8 mouse cellular contexts compared by ENCODE assay signal in genomic region chr8:104533971-104534778, GRCm38 (mm10). TPM values are rescaled to one million over a fixed set of nuclear protein-coding genes. Genes with fewer than 3 reads are reported as not detected.
DNase-seq lines count a peak whose midpoint lies in the region; ATAC-seq and TF ChIP-seq lines count a peak whose summit lies in the region.

Gene Nae1 (minus strand): TSS chr8:104534637.
Gene Car7 (plus strand): TSS chr8:104534689.

- H3K36me3 ChIP-seq in forebrain, embryonic 10.5 days (replicated peaks): peaks cover 24% of the 10 kb centered on the region
- H3K36me3 ChIP-seq in heart, embryonic 15.5 days: peaks cover 12% of the 10 kb centered on the region; the same call in 1 of the 2 replicates
- H3K36me3 ChIP-seq in liver, embryonic 14.5 days (replicated peaks; ENCODE audit: control insufficient read depth, insufficient read depth, low read depth): peaks cover 5% of the 10 kb centered on the region
- H3K36me3 ChIP-seq in neural tube, embryonic 11.5 days (ENCODE audit: control insufficient read depth, insufficient read depth, low read length): no peaks in the 10 kb centered on the region
- H3K36me3 ChIP-seq in stomach, postnatal 0 days (ENCODE audit: control insufficient read depth, insufficient read depth, low read length): peaks cover 5% of the 10 kb centered on the region; the same call in 1 of the 2 replicates

- DNase-seq in CD8-positive naive resting alpha-beta T cell, adult 2 months (ENCODE audit: low read depth in 2 of 2, low spot score in 2 of 2): peak; percentile 95 to 96
- peak; percentile 85 for DNase-seq in c-Kit-positive CD71-negative TER-119-negative erythroid progenitor cells, embryonic 14.5 days (ENCODE audit: low read depth)
- DNase-seq in forebrain, embryonic 10.5 days (ENCODE audit: extremely low spot score, low spot score): peak; percentile 89
- peak; percentile 91 to 95 for DNase-seq in kidney, postnatal 25 days
- peak; percentile 78 to 82 (median 80) for DNase-seq in liver, embryonic 14.5 days (ENCODE audit: low read depth in 3 of 3, low spot score in 3 of 3)
- peak; percentile 97 for DNase-seq in neural tube, embryonic 11.5 days (ENCODE audit: low spot score)
- DNase-seq in stomach, postnatal 0 days (ENCODE audit: low spot score): peak; percentile 96

- H3K4me2 ChIP-seq in heart, embryonic 15.5 days: peak within 1 kb of the TSS; percentile 90
- peak within 1 kb of the TSS; percentile 83 for H3K4me2 ChIP-seq in liver, embryonic 14.5 days (ENCODE audit: low read depth)
- peak within 1 kb of the TSS; percentile 59 for H3K4me2 ChIP-seq in neural tube, embryonic 11.5 days (ENCODE audit: low read depth)
- peak within 1 kb of the TSS; percentile 69 for H3K4me2 ChIP-seq in stomach, postnatal 0 days (replicated peaks; ENCODE audit: low read depth)

- H3K27ac ChIP-seq in forebrain, embryonic 10.5 days: peak within 1 kb of the TSS; percentile 97
- peak within 1 kb of the TSS; percentile 85 for H3K27ac ChIP-seq in heart, embryonic 15.5 days
- no peak within 1 kb of the TSS; the same call in 1 of the 2 replicates for H3K27ac ChIP-seq in liver, embryonic 14.5 days
- peak within 1 kb of the TSS; percentile 70 for H3K27ac ChIP-seq in neural tube, embryonic 11.5 days (ENCODE audit: low read depth, low read length)
- peak within 1 kb of the TSS; percentile 91 for H3K27ac ChIP-seq in stomach, postnatal 0 days (replicated peaks)

- H3K9ac ChIP-seq in heart, embryonic 15.5 days: peak within 1 kb of the TSS; percentile 99
- peak within 1 kb of the TSS; percentile 84 for H3K9ac ChIP-seq in liver, embryonic 14.5 days (replicated peaks)
- peak within 1 kb of the TSS; percentile 95 for H3K9ac ChIP-seq in neural tube, embryonic 11.5 days (ENCODE audit: low read length)
- H3K9ac ChIP-seq in stomach, postnatal 0 days (ENCODE audit: low read length): peak within 1 kb of the TSS; percentile 95

- H3K4me3 ChIP-seq in forebrain, embryonic 10.5 days: peak within 1 kb of the TSS; percentile 95
- peak within 1 kb of the TSS; percentile 97 for H3K4me3 ChIP-seq in heart, embryonic 15.5 days
- H3K4me3 ChIP-seq in liver, embryonic 14.5 days (ENCODE audit: insufficient read depth in 1 of 2, low read depth in 2 of 2, low read length in 2 of 2): peak within 1 kb of the TSS; percentile 87 to 100
- H3K4me3 ChIP-seq in neural tube, embryonic 11.5 days (ENCODE audit: low read depth, low read length): peak within 1 kb of the TSS; percentile 88
- peak within 1 kb of the TSS; percentile 98 for H3K4me3 ChIP-seq in stomach, postnatal 0 days (ENCODE audit: low read depth, low read length)

- no peaks in the 10 kb centered on the region for H3K9me3 ChIP-seq in forebrain, embryonic 10.5 days
- H3K9me3 ChIP-seq in heart, embryonic 15.5 days (replicated peaks): no peaks in the 10 kb centered on the region
- no peaks in the 10 kb centered on the region for H3K9me3 ChIP-seq in liver, embryonic 14.5 days (ENCODE audit: control insufficient read depth, low read length)
- no peaks in the 10 kb centered on the region for H3K9me3 ChIP-seq in neural tube, embryonic 11.5 days (ENCODE audit: control insufficient read depth, low read length)
- H3K9me3 ChIP-seq in stomach, postnatal 0 days (ENCODE audit: control insufficient read depth, low read length): no peaks in the 10 kb centered on the region

- peaks cover 26% of the 10 kb centered on the region for H3K4me1 ChIP-seq in forebrain, embryonic 10.5 days
- H3K4me1 ChIP-seq in heart, embryonic 15.5 days (replicated peaks): peaks cover 18% of the 10 kb centered on the region
- H3K4me1 ChIP-seq in liver, embryonic 14.5 days (replicated peaks; ENCODE audit: control insufficient read depth in 2 of 2, insufficient read depth in 2 of 2, low read length in 1 of 2): peaks cover 9 to 16% of the 10 kb centered on the region in 2 experiments
- H3K4me1 ChIP-seq in neural tube, embryonic 11.5 days (ENCODE audit: control insufficient read depth, insufficient read depth, low read length): peaks cover 9% of the 10 kb centered on the region
- H3K4me1 ChIP-seq in stomach, postnatal 0 days (replicated peaks; ENCODE audit: control insufficient read depth, insufficient read depth): no peaks in the 10 kb centered on the region; the same call in 1 of the 2 replicates

- no peak for TF ChIP-seq EP300 in liver, embryonic 14.5 days (IDR thresholded peaks at IDR 0.05; ENCODE audit: low read depth)
- TF ChIP-seq EP300 in stomach, postnatal 0 days (optimal IDR thresholded peaks at IDR 0.05): no peak

- peaks cover 33% of the 10 kb centered on the region for H3K27me3 ChIP-seq in forebrain, embryonic 10.5 days (ENCODE audit: poor library complexity, severe bottlenecking)
- H3K27me3 ChIP-seq in heart, embryonic 15.5 days: peaks cover 8% of the 10 kb centered on the region; the same call in 1 of the 2 replicates
- peaks cover 4% of the 10 kb centered on the region; the same call in 1 of the 2 replicates for H3K27me3 ChIP-seq in liver, embryonic 14.5 days (ENCODE audit: control insufficient read depth, insufficient read depth, low read length)
- no peaks in the 10 kb centered on the region; the same call in 1 of the 2 replicates for H3K27me3 ChIP-seq in neural tube, embryonic 11.5 days (ENCODE audit: control insufficient read depth, insufficient read depth, low read length)
- no peaks in the 10 kb centered on the region for H3K27me3 ChIP-seq in stomach, postnatal 0 days (ENCODE audit: control insufficient read depth, insufficient read depth, low read length)

- WGBS in forebrain, embryonic 10.5 days: under 1% methylated on average over 70 of the region's 70 CpGs
- WGBS in heart, embryonic 15.5 days: under 1% methylated on average over 70 of the region's 70 CpGs
- under 1% methylated on average over 70 of the region's 70 CpGs for WGBS in liver, embryonic 14.5 days (ENCODE audit: insufficient replicate concordance)
- under 1% methylated on average over 69 of the region's 70 CpGs for WGBS in neural tube, embryonic 11.5 days
- under 1% methylated on average over 69 of the region's 70 CpGs for WGBS in stomach, postnatal 0 days

- ATAC-seq in heart, embryonic 15.5 days (replicated peaks; ENCODE audit: insufficient number of reproducible peaks, insufficient read depth, low FRiP score, low read depth): peak; percentile 96
- peak; percentile 95 for ATAC-seq in liver, embryonic 14.5 days (ENCODE audit: insufficient read depth)
- peak; percentile 96 for ATAC-seq in neural tube, embryonic 11.5 days (ENCODE audit: insufficient read depth, low FRiP score, low TSS enrichment)
- peak; percentile 94 for ATAC-seq in stomach, postnatal 0 days (ENCODE audit: low FRiP score, low TSS enrichment)

- TF ChIP-seq CTCF in liver, embryonic 14.5 days (IDR thresholded peaks at IDR 0.05; ENCODE audit: low read depth): peak; percentile 98
- TF ChIP-seq CTCF in stomach, postnatal 0 days (IDR thresholded peaks at IDR 0.05; ENCODE audit: low read depth): peak; percentile 99

RNA-seq across cellular contexts. Expression of gene Nae1, which starts in this region (rescaled TPM):
- polyA plus RNA-seq in forebrain, embryonic 10.5 days (2016; fragmentation: Nextera tagmentation; extraction: Ambion mirVana): 133 and 146 TPM in 2 replicates
- 63.4 and 64.4 TPM in 2 replicates for polyA plus RNA-seq in heart, embryonic 15.5 days (2015; fragmentation: Nextera tagmentation; extraction: Ambion mirVana)
- 12.4 and 23.4 TPM in 2 replicates for polyA plus RNA-seq in liver, embryonic 14.5 days (2012; rRNA removed)
- 36.4 and 37.5 TPM in 2 replicates for polyA plus RNA-seq in liver, embryonic 14.5 days (2014; fragmentation: Nextera tagmentation; extraction: Ambion mirVana)
- 119 and 125 TPM in 2 replicates for polyA plus RNA-seq in neural tube, embryonic 11.5 days (2014; fragmentation: Nextera tagmentation; extraction: Ambion mirVana)
- 59.2 and 64.1 TPM in 2 replicates for polyA plus RNA-seq in stomach, postnatal 0 days (2015; fragmentation: Nextera tagmentation; extraction: Ambion mirVana)

RNA-seq across cellular contexts. Expression of gene Car7, which starts in this region (rescaled TPM):
- 1.1 and 1.3 TPM in 2 replicates for polyA plus RNA-seq in forebrain, embryonic 10.5 days (2016; fragmentation: Nextera tagmentation; extraction: Ambion mirVana)
- 2.4 and 2.8 TPM in 2 replicates for polyA plus RNA-seq in heart, embryonic 15.5 days (2015; fragmentation: Nextera tagmentation; extraction: Ambion mirVana)
- 2.5 and 5.0 TPM in 2 replicates for polyA plus RNA-seq in liver, embryonic 14.5 days (2012; rRNA removed)
- 5.0 and 11.2 TPM in 2 replicates for polyA plus RNA-seq in liver, embryonic 14.5 days (2014; fragmentation: Nextera tagmentation; extraction: Ambion mirVana)
- polyA plus RNA-seq in neural tube, embryonic 11.5 days (2014; fragmentation: Nextera tagmentation; extraction: Ambion mirVana): 1.2 and 1.4 TPM in 2 replicates
- polyA plus RNA-seq in stomach, postnatal 0 days (2015; fragmentation: Nextera tagmentation; extraction: Ambion mirVana): 1.2 and 1.3 TPM in 2 replicates
